Mouse (Mus musculus) testis, adult 2 months (tissue): ENCODE measurements at regions not wholly inside any gene's neighbourhood (a gene's known extent, or its start where the extent isn't known, plus 50 kb on each side); places are given as distances from the start of the nearest gene placed in this dataset.

Source experiments
- H3K27ac ChIP-seq: fragments of 200-500 bp; 2 replicates; pipeline ENCODE4 v1.5.1; 2012; ENCODE audit warnings: low read depth, low read length; ENCODE audit not compliant: control insufficient read depth, insufficient read depth
- H3K27me3 ChIP-seq: fragments of 200-500 bp; 2 replicates; pipeline ENCODE4 v1.6.1; 2012; ENCODE audit warnings: mild to moderate bottlenecking, low read length, moderate library complexity; ENCODE audit not compliant: control insufficient read depth, insufficient read depth
- H3K36me3 ChIP-seq: fragments of 200-500 bp; 2 replicates; pipeline ENCODE4 v1.6.1; 2012; ENCODE audit warnings: mild to moderate bottlenecking, low read length; ENCODE audit not compliant: control insufficient read depth, insufficient read depth
- H3K4me1 ChIP-seq: fragments of 200-500 bp; 2 replicates; pipeline ENCODE4 v1.6.1; 2012; ENCODE audit warnings: low read length; ENCODE audit not compliant: control insufficient read depth, insufficient read depth
- H3K4me3 ChIP-seq: fragments of 200-500 bp; 2 replicates; pipeline ENCODE4 v1.5.1; 2012; ENCODE audit warnings: low read depth, mild to moderate bottlenecking, low read length, moderate library complexity, mixed read lengths; ENCODE audit not compliant: control insufficient read depth
- CTCF ChIP-seq: fragments of 200-500 bp; IDR thresholded peaks from 2 replicates; pipeline ENCODE4 v1.5.1; 2012; ENCODE audit warnings: low read depth, mild to moderate bottlenecking, inconsistent platforms, low read length, moderate library complexity; ENCODE audit not compliant: control insufficient read depth, insufficient read depth, insufficient replicate concordance
- POLR2A ChIP-seq: fragments of 200-500 bp; IDR thresholded peaks from 2 replicates; pipeline ENCODE4 v1.6.1; 2012; ENCODE audit warnings: low read depth, mild to moderate bottlenecking, inconsistent platforms, low read length, moderate library complexity; ENCODE audit not compliant: control insufficient read depth

DNA sequence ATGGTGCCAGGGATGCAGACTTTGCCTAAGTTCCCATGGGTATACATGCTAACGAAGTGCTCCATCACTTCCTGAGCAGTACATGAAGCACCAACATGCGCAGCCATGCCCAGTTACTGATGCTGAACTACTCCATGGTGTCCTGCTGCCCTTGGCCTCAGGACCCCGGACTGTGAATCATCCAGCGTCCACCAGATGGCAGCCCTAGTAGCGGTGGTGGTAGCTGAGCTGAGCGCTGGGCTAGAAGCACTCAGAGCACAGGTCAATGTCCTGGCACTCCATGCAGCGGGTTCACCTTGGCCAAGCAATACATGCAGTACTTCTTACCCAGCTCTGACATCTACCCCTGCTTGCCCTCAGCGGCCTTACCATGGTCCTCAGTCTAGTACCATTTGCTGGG is 57.1 kb upstream of the Syn3 start:
- no peak overlapping the region for H3K27ac ChIP-seq
- no peak overlapping the region for H3K4me3 ChIP-seq
- no peaks in the 10 kb centered on the region for H3K4me1 ChIP-seq
- TF ChIP-seq POLR2A (no peak), CTCF (peak; percentile 48; the same call in 1 of the 2 replicates)
- H3K27me3 ChIP-seq = no peaks in the 10 kb centered on the region
- no peaks in the 10 kb centered on the region for H3K36me3 ChIP-seq
